Mouse (Mus musculus) liver, embryonic 16.5 days (tissue): ENCODE measurements around the gene Syt8. TPM values are rescaled to one million over a fixed set of nuclear protein-coding genes. Genes with fewer than 3 reads are reported as not detected.
A peak's percentile ranks its signal among the peaks of the same experiment; 100 is the strongest.

Source experiments
- ATAC-seq: fragments of 200-750 bp; cut with Nextera tagmentation; 2 replicates; pipeline ENCODE4 v1.8.0; 2017; ENCODE audit warnings: low read depth, mild to moderate bottlenecking, moderate number of reproducible peaks, moderate library complexity
- H3K27ac ChIP-seq: fragments of 300-500 bp; sonication (generic); 2 replicates; pipeline ENCODE4 v1.5.1; 2014; ENCODE audit warnings: mild to moderate bottlenecking, low read length
- H3K27me3 ChIP-seq: fragments of 300-500 bp; sonication (generic); 2 replicates; pipeline ENCODE4 v1.6.1; 2014; ENCODE audit warnings: low read depth, low read length, mixed read lengths; ENCODE audit not compliant: control insufficient read depth, insufficient read depth
- H3K36me3 ChIP-seq: fragments of 300-500 bp; sonication (generic); 2 replicates; pipeline ENCODE4 v1.6.1; 2014; ENCODE audit warnings: mild to moderate bottlenecking; ENCODE audit not compliant: control insufficient read depth, insufficient read depth
- H3K4me1 ChIP-seq: fragments of 300-500 bp; sonication (generic); 2 replicates; pipeline ENCODE4 v1.6.1; 2014; ENCODE audit warnings: low read depth, low read length, mixed read lengths; ENCODE audit not compliant: control insufficient read depth
- H3K4me2 ChIP-seq: fragments of 300-500 bp; sonication (generic); 2 replicates; pipeline ENCODE4 v1.6.1; 2014; ENCODE audit warnings: low read depth, low read length, mixed read lengths
- H3K4me3 ChIP-seq: fragments of 300-500 bp; sonication (generic); 2 replicates; pipeline ENCODE4 v1.5.1; 2014; ENCODE audit warnings: low read depth, mild to moderate bottlenecking, low read length
- H3K9ac ChIP-seq: fragments of 300-500 bp; sonication (generic); 2 replicates; pipeline ENCODE4 v1.6.1; 2014; ENCODE audit warnings: low read depth, low read length
- H3K9me3 ChIP-seq: fragments of 300-500 bp; sonication (generic); replicated peaks from 2 replicates; pipeline ENCODE4 v1.6.1; 2016; ENCODE audit warnings: low read length; ENCODE audit not compliant: control insufficient read depth
- WGBS: fragments of 180-500 bp; shearing (Covaris S2); extraction: QIAGEN DNeasy Blood & Tissue Kit; methylation state at CpG from one replicate; pipeline ENCODE4 v1.1.7; 2014; ENCODE audit not compliant: insufficient replicate concordance; 5-methylcytosine and 5-hydroxymethylcytosine counted together
- polyA plus RNA-seq: library from polyadenylated mRNA; unstranded; fragments of >200 nt; fragmentation: Nextera tagmentation; extraction: Ambion mirVana; gene quantifications from 2 replicates; pipeline ENCODE4 v1.2.1, GENCODE M21; 2015

The Syt8 gene
- polyA plus RNA-seq, 1 experiment from 2014 or later = 0.14 TPM

- H3K4me1 ChIP-seq = peaks cover 61% of the 10 kb centered on the region
- H3K9me3 ChIP-seq = no peaks in the 10 kb centered on the region
- no peaks in the 10 kb centered on the region for H3K36me3 ChIP-seq
- H3K4me2 ChIP-seq = no peak overlapping the region
- no peak overlapping the region for H3K4me3 ChIP-seq
- H3K9ac ChIP-seq = no peak overlapping the region
- no peak for ATAC-seq
- H3K27me3 ChIP-seq = no peaks in the 10 kb centered on the region
- peak overlapping the region; percentile 7 for H3K27ac ChIP-seq
- 55% methylated on average over 4 of the region's 4 CpGs for WGBS
These were observed 43.0 kb upstream of the Syt8 start for GRCm38 (mm10) chr7:142391609-142392008.

- Histone ChIP-seq H3K9ac (peak overlapping the region; percentile 56), H3K9me3 (no peaks in the 10 kb centered on the region), H3K27me3 (no peaks in the 10 kb centered on the region), H3K36me3 (no peaks in the 10 kb centered on the region), H3K4me2 (peak overlapping the region; percentile 40), H3K4me1 (peaks cover 64% of the 10 kb centered on the region), H3K4me3 (no peak overlapping the region), H3K27ac (peak overlapping the region; percentile 76)
- ATAC-seq = peak; percentile 87
- WGBS = 9% methylated on average over 4 of the region's 4 CpGs
These were observed 41.5 kb upstream of the Syt8 start for GRCm38 (mm10) chr7:142393191-142393590.

- Histone ChIP-seq H3K27me3 (no peaks in the 10 kb centered on the region), H3K9me3 (no peaks in the 10 kb centered on the region), H3K27ac (peak overlapping the region; percentile 76), H3K4me1 (peaks cover 60% of the 10 kb centered on the region), H3K36me3 (no peaks in the 10 kb centered on the region), H3K9ac (no peak overlapping the region), H3K4me3 (no peak overlapping the region), H3K4me2 (no peak overlapping the region)
- ATAC-seq = no peak
- WGBS = 41% methylated on average over 6 of the region's 6 CpGs
These were observed 40.1 kb upstream of the Syt8 start for GRCm38 (mm10) chr7:142394261-142395190.

- Histone ChIP-seq H3K4me3 (no peak overlapping the region), H3K9ac (no peak overlapping the region), H3K9me3 (no peaks in the 10 kb centered on the region), H3K4me2 (no peak overlapping the region), H3K27me3 (no peaks in the 10 kb centered on the region), H3K27ac (peak overlapping the region; percentile 54), H3K4me1 (peaks cover 60% of the 10 kb centered on the region), H3K36me3 (no peaks in the 10 kb centered on the region)
- peak; percentile 39 for ATAC-seq
- WGBS = 19% methylated on average over 4 of the region's 4 CpGs
These were observed 39.2 kb upstream of the Syt8 start for GRCm38 (mm10) chr7:142395472-142395871.

DNA sequence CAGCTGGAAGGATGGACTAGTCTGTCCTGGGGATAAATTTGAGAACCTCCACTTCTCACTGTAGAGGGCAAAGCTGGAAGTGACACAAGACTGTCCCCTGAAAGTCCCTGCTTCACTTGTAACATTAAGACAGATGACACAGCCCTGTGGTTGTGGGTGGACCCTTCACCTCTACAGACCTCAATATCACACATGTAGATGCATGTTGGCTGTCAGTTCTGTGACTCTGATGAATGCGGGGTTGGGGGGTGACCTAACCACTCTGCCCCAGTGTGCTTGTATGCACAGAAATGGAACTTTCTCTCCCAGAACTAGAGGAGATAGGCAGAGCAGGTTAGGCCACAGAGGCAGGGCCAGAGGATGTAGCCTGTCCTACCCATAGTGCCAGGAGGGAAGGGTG lies 38.0 kb upstream of the Syt8 start:
- Histone ChIP-seq H3K4me1 (peaks cover 55% of the 10 kb centered on the region), H3K4me2 (no peak overlapping the region), H3K27ac (peak overlapping the region; percentile 48; the same call in 1 of the 2 replicates), H3K36me3 (no peaks in the 10 kb centered on the region), H3K4me3 (no peak overlapping the region), H3K9ac (no peak overlapping the region), H3K9me3 (no peaks in the 10 kb centered on the region), H3K27me3 (no peaks in the 10 kb centered on the region)
- no peak for ATAC-seq
- 90% methylated on average over 1 of the region's 1 CpGs for WGBS

DNA sequence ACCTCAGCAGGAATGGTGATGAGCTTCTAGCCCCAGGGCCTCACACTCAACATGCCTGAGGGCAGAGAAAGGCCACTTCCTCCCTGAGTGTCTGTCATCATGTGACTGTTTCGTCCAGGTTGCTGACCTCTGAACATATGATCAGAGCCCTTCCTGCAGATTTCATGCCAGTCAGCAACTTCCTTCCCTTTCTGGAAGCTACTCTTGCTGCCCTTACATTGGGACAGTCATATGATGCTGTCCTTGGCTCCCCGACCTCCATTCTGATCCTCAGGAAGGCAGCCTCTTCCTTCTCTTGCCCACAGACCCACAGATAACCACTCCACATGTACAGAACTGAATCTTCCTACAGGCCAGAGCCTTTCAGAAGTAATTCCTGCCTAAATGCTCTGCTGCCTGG lies 36.6 kb upstream of the Syt8 start:
- Histone ChIP-seq H3K4me1 (peaks cover 45% of the 10 kb centered on the region), H3K36me3 (no peaks in the 10 kb centered on the region), H3K27ac (peak overlapping the region; percentile 48), H3K9me3 (no peaks in the 10 kb centered on the region), H3K4me3 (no peak overlapping the region), H3K4me2 (no peak overlapping the region), H3K9ac (no peak overlapping the region), H3K27me3 (no peaks in the 10 kb centered on the region)
- peak; percentile 28 for ATAC-seq
- 25% methylated on average over 2 of the region's 2 CpGs for WGBS

DNA sequence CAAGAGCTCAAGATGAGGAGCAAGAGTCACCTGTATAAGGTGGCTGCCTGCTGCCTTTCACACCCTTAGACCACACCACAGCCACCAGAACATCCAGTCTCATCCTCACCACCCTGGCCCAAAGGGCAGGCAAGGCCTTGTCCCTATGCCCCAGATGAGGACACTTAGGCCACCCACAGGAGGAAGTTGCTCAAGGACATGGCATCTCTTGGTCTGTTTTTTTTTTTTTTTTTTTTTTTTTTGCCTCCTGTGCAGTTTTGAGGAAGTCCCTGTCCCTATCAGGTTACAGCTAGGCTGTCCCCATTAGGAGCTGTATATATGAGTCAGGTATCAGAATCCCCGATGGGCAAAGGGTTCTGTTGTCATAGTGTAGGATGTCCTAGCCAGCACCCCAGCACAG lies 35.4 kb upstream of the Syt8 start:
- Histone ChIP-seq H3K9me3 (no peaks in the 10 kb centered on the region), H3K27me3 (no peaks in the 10 kb centered on the region), H3K4me3 (no peak overlapping the region), H3K9ac (no peak overlapping the region), H3K4me1 (peaks cover 36% of the 10 kb centered on the region), H3K4me2 (no peak overlapping the region), H3K36me3 (no peaks in the 10 kb centered on the region), H3K27ac (peak overlapping the region; percentile 46)
- WGBS = 12% methylated on average over 1 of the region's 1 CpGs
- no peak for ATAC-seq

- ATAC-seq = no peak
- Histone ChIP-seq H3K9ac (no peak overlapping the region), H3K36me3 (no peaks in the 10 kb centered on the region), H3K27me3 (no peaks in the 10 kb centered on the region), H3K9me3 (no peaks in the 10 kb centered on the region), H3K4me1 (peaks cover 26% of the 10 kb centered on the region), H3K27ac (no peak overlapping the region), H3K4me3 (no peak overlapping the region), H3K4me2 (no peak overlapping the region)
- 49% methylated on average over 7 of the region's 7 CpGs for WGBS
These were observed 34.4 kb upstream of the Syt8 start for GRCm38 (mm10) chr7:142400112-142400749.

DNA sequence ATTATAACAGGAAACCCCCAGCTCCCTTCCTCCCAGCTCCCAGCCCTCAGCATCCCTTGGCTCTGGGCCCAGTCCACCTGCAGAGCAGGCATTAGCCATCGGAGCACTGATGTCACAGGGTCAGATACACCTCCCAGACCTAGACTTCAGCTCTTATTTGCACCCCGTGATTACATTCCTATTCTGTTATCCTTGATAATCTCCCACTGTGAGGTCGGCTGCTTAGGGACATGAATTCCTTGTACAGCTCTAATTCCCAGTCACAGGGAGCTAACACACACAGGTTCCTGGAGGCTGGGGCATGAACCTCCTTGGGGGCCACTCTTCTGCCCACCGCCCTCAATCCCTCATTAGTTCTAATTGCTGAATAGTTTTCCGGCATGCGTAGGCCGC lies 33.9 kb upstream of the Syt8 start:
- no peak overlapping the region for H3K27ac ChIP-seq
- H3K4me2 ChIP-seq = no peak overlapping the region
- H3K36me3 ChIP-seq = no peaks in the 10 kb centered on the region
- no peak for ATAC-seq
- no peaks in the 10 kb centered on the region for H3K27me3 ChIP-seq
- no peaks in the 10 kb centered on the region for H3K9me3 ChIP-seq
- no peak overlapping the region for H3K9ac ChIP-seq
- WGBS = 68% methylated on average over 7 of the region's 7 CpGs
- H3K4me3 ChIP-seq = no peak overlapping the region
- H3K4me1 ChIP-seq = peaks cover 21% of the 10 kb centered on the region
